Mouse (Mus musculus): ENCODE results near the gene Ppp1r1b.

- TF ChIP-seq EP300 (IDR thresholded peaks at IDR 0.05; ENCODE audit: low read depth): no peak
- TF ChIP-seq CTCF (IDR thresholded peaks at IDR 0.05; ENCODE audit: low read depth): no peak
Measured at GRCm38 (mm10) chr11:98331401-98331800, 16.8 kb upstream of the Ppp1r1b start.

All from heart, postnatal 0 days (tissue).